Mouse (Mus musculus) forebrain, embryonic 16.5 days (tissue): ENCODE measurements around the gene Gm13040. TPM values are rescaled to one million over a fixed set of nuclear protein-coding genes. Genes with fewer than 3 reads are reported as not detected.
"Not testable (repeated sequence)": the region's sequence is repeated elsewhere in the genome, so short reads cannot be mapped to it uniquely, and the experiment has no call there.

Experiments used
- ATAC-seq: fragments of 200-750 bp; cut with Nextera tagmentation; 2 replicates; pipeline ENCODE4 v1.8.0; 2017; ENCODE audit warnings: mild to moderate bottlenecking, moderate library complexity
- H3K27ac ChIP-seq: fragments of 300-500 bp; sonication (generic); 2 replicates; pipeline ENCODE4 v1.5.1; 2014; ENCODE audit warnings: low read length, control low read depth
- H3K27me3 ChIP-seq: fragments of 300-500 bp; sonication (generic); replicated peaks from 2 replicates; pipeline ENCODE4 v1.6.1; 2014; ENCODE audit warnings: low read length; ENCODE audit not compliant: control insufficient read depth, insufficient read depth
- H3K36me3 ChIP-seq: fragments of 300-500 bp; sonication (generic); 2 replicates; pipeline ENCODE4 v1.6.1; 2014; ENCODE audit not compliant: control insufficient read depth, insufficient read depth
- H3K4me1 ChIP-seq: fragments of 300-500 bp; sonication (generic); replicated peaks from 2 replicates; pipeline ENCODE4 v1.6.1; 2014; ENCODE audit warnings: low read length; ENCODE audit not compliant: control insufficient read depth, insufficient read depth
- H3K4me2 ChIP-seq: fragments of 300-500 bp; sonication (generic); 2 replicates; pipeline ENCODE4 v1.6.1; 2014; ENCODE audit warnings: mild to moderate bottlenecking, low read length, control low read depth
- H3K4me3 ChIP-seq: fragments of 300-500 bp; sonication (generic); replicated peaks from 2 replicates; pipeline ENCODE4 v1.5.1; 2014; ENCODE audit warnings: mild to moderate bottlenecking, low read length, control low read depth
- H3K9ac ChIP-seq: fragments of 300-500 bp; sonication (generic); replicated peaks from 2 replicates; pipeline ENCODE4 v1.6.1; 2014; ENCODE audit warnings: low read depth, low read length, control low read depth
- H3K9me3 ChIP-seq: fragments of 300-500 bp; sonication (generic); 2 replicates; pipeline ENCODE4 v1.6.1; 2016; ENCODE audit warnings: low read length; ENCODE audit not compliant: control insufficient read depth
- WGBS: fragments of 180-500 bp; shearing (Covaris S2); extraction: QIAGEN DNeasy Blood & Tissue Kit; methylation state at CpG from one replicate; pipeline ENCODE4 v1.1.7; 2014; 5-methylcytosine and 5-hydroxymethylcytosine counted together
- polyA plus RNA-seq: library from polyadenylated mRNA; unstranded; fragments of >200 nt; fragmentation: Nextera tagmentation; extraction: Ambion mirVana; gene quantifications from 2 replicates; pipeline ENCODE4 v1.2.1, GENCODE M21; 2015

Gene Gm13040
- not detected in 2 replicates for polyA plus RNA-seq

GRCm38 (mm10) chr4:143535654-143536053 lies at the start of gene Gm13040:
Gene Gm13040 (plus strand): TSS chr4:143535954.
- ATAC-seq, H3K4me3 ChIP-seq: not testable (repeated sequence)
- no CpG with 5 or more reads among the region's 3 CpGs for WGBS

GRCm38 (mm10) chr4:143511043-143511442 lies 24.7 kb upstream of the Gm13040 start, which contains the start of gene Gm13043:
Gene Gm13043 (plus strand): TSS chr4:143511343.
- H3K9ac ChIP-seq = no peak within 1 kb of the TSS
- ATAC-seq = no peak
- H3K27ac ChIP-seq = no peak within 1 kb of the TSS
- no peak within 1 kb of the TSS for H3K4me3 ChIP-seq
- WGBS = 84% methylated on average over 3 of the region's 3 CpGs
- H3K27me3 ChIP-seq = no peaks in the 10 kb centered on the region
- H3K4me1 ChIP-seq = no peaks in the 10 kb centered on the region
- no peaks in the 10 kb centered on the region for H3K9me3 ChIP-seq
- no peaks in the 10 kb centered on the region for H3K36me3 ChIP-seq
- H3K4me2 ChIP-seq = no peak within 1 kb of the TSS

More at GRCm38 (mm10) chr4:143535654-143536053, at the start of gene Gm13040:
- H3K4me2 ChIP-seq, H3K36me3 ChIP-seq, H3K9ac ChIP-seq, H3K4me1 ChIP-seq, H3K27me3 ChIP-seq, H3K27ac ChIP-seq, H3K9me3 ChIP-seq: not testable (repeated sequence)

- not testable (repeated sequence) for H3K4me3 ChIP-seq, H3K9ac ChIP-seq, H3K9me3 ChIP-seq, H3K4me1 ChIP-seq, H3K4me2 ChIP-seq, ATAC-seq, H3K27ac ChIP-seq, H3K36me3 ChIP-seq, H3K27me3 ChIP-seq
- no CpG with 5 or more reads among the region's 3 CpGs for WGBS
Observed at GRCm38 (mm10) chr4:143551400-143551799, 15.6 kb downstream of the Gm13040 start, which contains the start of the genes BC080695 and Gm13057. Gene BC080695 (plus strand): TSS chr4:143551700. Gene Gm13057 (plus strand): TSS chr4:143551709.

Other genes with a start within 250 kb of the Gm13040 start
- gene Pdpn, start 236.4 kb upstream of the Gm13040 start, polyA plus RNA-seq = 41.3 and 53.3 TPM in 2 replicates
- gene Lrrc38, start 186.2 kb upstream of the Gm13040 start, polyA plus RNA-seq = 0.09 and 0.17 TPM in 2 replicates
- not detected in 2 replicates for gene Pramel1, start 141.5 kb upstream of the Gm13040 start, polyA plus RNA-seq
- gene Pramef8, start 123.5 kb upstream of the Gm13040 start, polyA plus RNA-seq = 30.2 and 32.0 TPM in 2 replicates
- not detected in 2 replicates for gene Oog4, start 85.6 kb upstream of the Gm13040 start, polyA plus RNA-seq
- not detected in 2 replicates for gene Gm13043, start 24.6 kb upstream of the Gm13040 start, polyA plus RNA-seq
- gene BC080695, start 15.7 kb downstream of the Gm13040 start, polyA plus RNA-seq = not detected in 2 replicates
- gene Gm13057, start 15.8 kb downstream of the Gm13040 start, polyA plus RNA-seq = not detected in 2 replicates
- gene Gm13083, start 79.0 kb downstream of the Gm13040 start, polyA plus RNA-seq = not detected in 2 replicates
- gene Gm13088, start 121.3 kb downstream of the Gm13040 start, polyA plus RNA-seq = not detected in 2 replicates
- gene Gm13089, start 166.8 kb downstream of the Gm13040 start, polyA plus RNA-seq = not detected in 2 replicates
- not detected in 2 replicates for gene Gm13078, start 183.5 kb downstream of the Gm13040 start, polyA plus RNA-seq